8 mouse cellular contexts compared by ENCODE assay signal in the genomic region with DNA sequence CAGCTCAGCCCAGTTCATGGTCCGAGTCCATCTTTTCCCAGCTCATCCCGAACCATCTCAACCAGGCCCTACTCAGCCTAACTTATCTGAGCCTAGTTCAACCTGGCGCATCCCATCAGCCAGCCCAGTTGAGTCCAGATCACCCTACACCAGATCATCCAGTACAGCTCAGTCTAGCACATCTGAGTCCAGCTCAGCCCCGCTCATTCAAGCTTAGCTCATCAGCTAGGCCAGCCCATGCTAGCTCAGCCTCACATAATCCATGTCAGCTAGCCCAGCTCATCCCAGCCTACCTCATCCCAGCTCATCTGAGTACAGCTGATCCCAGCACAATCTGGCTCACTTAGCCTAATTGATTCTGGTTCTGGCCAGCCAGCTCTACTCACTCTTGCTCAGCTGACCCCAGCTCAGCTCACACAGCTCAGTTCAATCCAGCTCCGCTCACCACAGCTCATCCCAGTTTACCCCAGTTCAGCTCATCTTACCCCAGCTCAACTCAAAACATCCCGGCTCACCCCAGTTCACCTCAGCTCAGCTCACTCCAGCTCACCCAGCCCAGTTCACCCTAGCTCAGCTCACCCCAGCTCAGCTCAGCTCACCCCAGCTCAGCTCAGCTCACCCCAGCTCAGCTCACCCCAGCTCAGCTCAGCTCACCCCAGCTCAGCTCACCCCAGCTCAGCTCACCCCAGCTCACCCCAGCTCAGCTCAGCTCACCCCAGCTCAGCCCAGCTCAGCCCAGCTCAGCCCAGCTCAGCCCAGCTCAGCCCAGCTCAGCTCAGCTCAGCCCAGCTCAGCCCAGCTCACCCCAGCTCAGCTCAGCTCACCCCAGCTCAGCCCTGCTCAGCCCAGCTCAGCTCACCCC.
A peak's percentile ranks its signal among the peaks of the same experiment; 100 is the strongest.
DNase-seq lines count a peak whose midpoint lies in the region; ATAC-seq lines count a peak whose summit lies in the region.
"Had no signal": no experiment of that assay in that cellular context is flagged by ENCODE, and none has a peak within 500 bp of the region (broad histone marks: within the 10 kb centered on the region; RNA-seq: fewer than 3 reads in every experiment).

No protein-coding gene starts in this region.

- H3K4me1 ChIP-seq in heart, embryonic 16.5 days (ENCODE audit: control insufficient read depth, insufficient read depth, low read length): no peaks in the 10 kb centered on the region
- H3K4me1 ChIP-seq in midbrain, embryonic 12.5 days: no peaks in the 10 kb centered on the region
- H3K4me1 ChIP-seq in midbrain, embryonic 10.5 days: no peaks in the 10 kb centered on the region

- H3K27ac ChIP-seq in heart, embryonic 16.5 days (ENCODE audit: low read length): no peak overlapping the region
- no peak overlapping the region for H3K27ac ChIP-seq in midbrain, embryonic 12.5 days (replicated peaks)
- no peak overlapping the region for H3K27ac ChIP-seq in midbrain, embryonic 10.5 days (replicated peaks)

- H3K4me3 ChIP-seq in heart, embryonic 16.5 days (ENCODE audit: low read length): peak overlapping the region; percentile 18; the same call in 1 of the 2 replicates
- no peak overlapping the region for H3K4me3 ChIP-seq in midbrain, embryonic 12.5 days
- H3K4me3 ChIP-seq in midbrain, embryonic 10.5 days: no peak overlapping the region

- no peak overlapping the region; the same call in 1 of the 2 replicates for H3K9ac ChIP-seq in heart, embryonic 16.5 days (ENCODE audit: low read length)
- no peak overlapping the region for H3K9ac ChIP-seq in midbrain, embryonic 12.5 days (replicated peaks)

- WGBS in heart, embryonic 16.5 days: 85% methylated on average over 6 of the region's 6 CpGs
- 88% methylated on average over 6 of the region's 6 CpGs for WGBS in midbrain, embryonic 12.5 days
- 88% methylated on average over 6 of the region's 6 CpGs for WGBS in midbrain, embryonic 10.5 days

- no peaks in the 10 kb centered on the region for H3K9me3 ChIP-seq in heart, embryonic 16.5 days (replicated peaks; ENCODE audit: control insufficient read depth, low read length)
- peaks cover 11% of the 10 kb centered on the region for H3K9me3 ChIP-seq in midbrain, embryonic 12.5 days
- H3K9me3 ChIP-seq in midbrain, embryonic 10.5 days (replicated peaks): peaks cover 20% of the 10 kb centered on the region

- ATAC-seq in heart, embryonic 16.5 days (replicated peaks; ENCODE audit: extremely low read depth, insufficient read depth, low FRiP score): no peak
- ATAC-seq in midbrain, embryonic 12.5 days (ENCODE audit: low FRiP score, low read depth): 0 out of 2 replicates have a peak, but pooled peaks have one; percentile 19
- ATAC-seq in erythroblast, adult 5-6 weeks (replicated peaks; ENCODE audit: low FRiP score, poor library complexity, severe bottlenecking): 0 out of 2 replicates have a peak, but pooled peaks have one; percentile 48

- H3K27me3 ChIP-seq in heart, embryonic 16.5 days (ENCODE audit: control insufficient read depth, insufficient read depth, low read length): no peaks in the 10 kb centered on the region
- no peaks in the 10 kb centered on the region for H3K27me3 ChIP-seq in midbrain, embryonic 12.5 days
- no peaks in the 10 kb centered on the region for H3K27me3 ChIP-seq in midbrain, embryonic 10.5 days (ENCODE audit: low read depth, poor library complexity, severe bottlenecking)

- H3K4me2 ChIP-seq in heart, embryonic 16.5 days (ENCODE audit: low read depth, low read length): no peak overlapping the region
- H3K4me2 ChIP-seq in midbrain, embryonic 12.5 days (replicated peaks): no peak overlapping the region

- DNase-seq in heart, adult 8-10 months (ENCODE audit: low spot score): no peak
- DNase-seq in midbrain, embryonic 10.5 days (ENCODE audit: low spot score): no peak
- DNase-seq in thymus, postnatal 10 days (ENCODE audit: low spot score in 2 of 2): peak; percentile 35 to 39
- DNase-seq in right cerebral cortex, postnatal 10 days (ENCODE audit: low spot score in 2 of 2): no peak
- DNase-seq: right cerebral cortex, postnatal 14 days had no signal

- no peaks in the 10 kb centered on the region for H3K36me3 ChIP-seq in heart, embryonic 16.5 days (ENCODE audit: control insufficient read depth, insufficient read depth)
- no peaks in the 10 kb centered on the region for H3K36me3 ChIP-seq in midbrain, embryonic 12.5 days
- H3K36me3 ChIP-seq in midbrain, embryonic 10.5 days: no peaks in the 10 kb centered on the region

Comparison
In these comparisons a context has a peak if more than half of its experiments do, and no peak if none do; other contexts are left out.
1. DNase-seq: peak in thymus, postnatal 10 days (2 of 2); none in heart, adult 8-10 months (single experiment), midbrain, embryonic 10.5 days (single experiment) and right cerebral cortex, postnatal 10 days (0 of 2).